In genomic region chr4:32423667-32424066, GRCm38 (mm10) we compare ENCODE assay signal across 11 mouse cellular contexts.
"Had no signal": no experiment of that assay in that cellular context is flagged by ENCODE, and none has a peak within 500 bp of the region (broad histone marks: within the 10 kb centered on the region; RNA-seq: fewer than 3 reads in every experiment).

No protein-coding gene starts in this region.

- H3K27ac ChIP-seq: kidney, embryonic 15.5 days; limb, embryonic 10.5 days; liver, embryonic 12.5 days; midbrain, embryonic 13.5 days; neural tube, embryonic 15.5 days; stomach, postnatal 0 days had no signal

- DNase-seq: kidney, adult 2 months; kidney, postnatal 14 days; thymus, adult 18-20 months; thymus, postnatal 36 days had no signal

- H3K36me3 ChIP-seq: kidney, embryonic 15.5 days; liver, embryonic 12.5 days; midbrain, embryonic 13.5 days; neural tube, embryonic 15.5 days had no signal

- H3K27me3 ChIP-seq: kidney, embryonic 15.5 days; midbrain, embryonic 13.5 days; neural tube, embryonic 15.5 days had no signal

- H3K4me3 ChIP-seq: kidney, embryonic 15.5 days; limb, embryonic 10.5 days; liver, embryonic 12.5 days; midbrain, embryonic 13.5 days; neural tube, embryonic 15.5 days had no signal

- ATAC-seq: intestine, embryonic 16.5 days; liver, embryonic 12.5 days; midbrain, embryonic 13.5 days had no signal

- H3K4me1 ChIP-seq: kidney, embryonic 15.5 days; liver, embryonic 12.5 days had no signal

- H3K4me2 ChIP-seq: kidney, embryonic 15.5 days; liver, embryonic 12.5 days; midbrain, embryonic 13.5 days; neural tube, embryonic 15.5 days had no signal

- H3K9ac ChIP-seq: kidney, embryonic 15.5 days; liver, embryonic 12.5 days; midbrain, embryonic 13.5 days; neural tube, embryonic 15.5 days had no signal

- H3K9me3 ChIP-seq: kidney, embryonic 15.5 days; limb, embryonic 10.5 days; liver, embryonic 12.5 days; midbrain, embryonic 13.5 days; neural tube, embryonic 15.5 days had no signal
